Mouse (Mus musculus) splenic B cell, adult 2 months (primary cell): ENCODE measurements around the gene Pxt1.

Source experiments
- DNase-seq: peaks from one replicate; pipeline ENCODE4 v3.0.0-alpha.2; 2011; ENCODE audit warnings: low read depth, low spot score
- H3K27me3 ChIP-seq: 2 replicates; pipeline ENCODE4 v1.6.1; 2012; ENCODE audit warnings: mild to moderate bottlenecking, low read length, moderate library complexity, mixed read lengths; ENCODE audit not compliant: control insufficient read depth, poor library complexity, insufficient read depth, severe bottlenecking
- H3K36me3 ChIP-seq: 2 replicates; pipeline ENCODE4 v1.6.1; 2012; ENCODE audit warnings: mild to moderate bottlenecking, low read length, moderate library complexity, mixed read lengths; ENCODE audit not compliant: control insufficient read depth, poor library complexity, insufficient read depth, severe bottlenecking

Pxt1 gene

GRCm38 (mm10) chr17:28913200-28913599 lies 30.4 kb downstream of the Pxt1 start:
- DNase-seq = no peak

DNA sequence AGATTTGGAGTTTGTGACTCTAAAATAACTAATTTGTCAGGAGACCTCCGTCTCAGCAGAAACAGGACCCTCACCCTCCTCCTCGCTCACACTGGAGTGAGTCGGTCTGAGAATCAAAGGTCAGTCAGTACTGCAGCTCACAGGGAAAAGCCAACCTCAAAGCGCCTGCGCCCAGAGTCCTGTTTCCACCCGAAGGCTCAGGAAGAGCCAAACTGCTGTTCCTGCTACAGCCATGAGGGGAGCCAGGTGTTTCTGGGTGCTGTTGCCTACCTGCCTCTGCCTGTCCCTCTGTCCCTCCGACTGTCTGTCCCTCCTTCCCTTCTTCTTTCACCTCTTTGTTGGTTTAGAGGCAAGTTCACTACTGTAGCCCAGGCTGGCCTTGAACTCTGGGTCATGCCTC lies 33.5 kb downstream of the Pxt1 start:
- no peak for DNase-seq
- no peaks in the 10 kb centered on the region for H3K36me3 ChIP-seq

More at GRCm38 (mm10) chr17:28913200-28913599, 30.4 kb downstream of the Pxt1 start:
- no peaks in the 10 kb centered on the region for H3K27me3 ChIP-seq
- H3K36me3 ChIP-seq = no peaks in the 10 kb centered on the region

DNA sequence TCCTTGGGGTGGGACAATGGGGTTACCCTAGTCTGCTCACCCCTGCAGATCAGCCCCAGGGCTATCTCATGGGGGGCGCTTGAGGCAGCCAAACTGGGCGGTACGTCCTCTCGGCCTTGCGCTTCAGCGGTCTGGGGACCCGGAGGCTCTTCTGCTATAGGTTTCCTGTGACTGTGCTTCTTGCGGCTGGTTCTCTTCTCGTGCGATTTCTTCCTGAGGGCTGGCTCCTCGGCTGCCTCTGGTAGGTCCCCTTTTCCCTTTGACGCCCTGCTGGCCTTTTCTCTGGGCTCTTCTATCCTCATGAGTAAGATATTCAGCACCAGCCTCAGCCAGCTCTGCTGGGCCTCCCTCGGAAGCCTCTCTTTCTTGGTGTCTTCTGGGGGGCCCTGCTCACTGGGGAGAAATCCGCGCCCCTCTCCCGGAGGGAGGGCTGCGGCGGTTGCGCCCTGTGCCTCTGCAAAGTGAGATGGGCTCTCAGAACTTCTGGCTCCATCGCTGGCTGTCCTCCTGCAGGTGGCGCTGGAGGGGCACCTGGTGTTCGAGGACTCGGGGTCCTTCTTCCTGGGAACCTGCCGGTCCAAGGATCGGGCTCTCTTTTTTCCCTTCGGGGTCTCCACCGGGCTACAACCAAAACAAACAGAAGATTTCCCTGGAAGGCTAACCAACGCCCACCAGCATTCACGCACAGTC lies 34.2 kb downstream of the Pxt1 start:
- Histone ChIP-seq H3K36me3 (no peaks in the 10 kb centered on the region), H3K27me3 (no peaks in the 10 kb centered on the region)
- DNase-seq = peak; percentile 55

More for the DNA sequence above, 33.5 kb downstream of the Pxt1 start:
- H3K27me3 ChIP-seq = no peaks in the 10 kb centered on the region

DNA sequence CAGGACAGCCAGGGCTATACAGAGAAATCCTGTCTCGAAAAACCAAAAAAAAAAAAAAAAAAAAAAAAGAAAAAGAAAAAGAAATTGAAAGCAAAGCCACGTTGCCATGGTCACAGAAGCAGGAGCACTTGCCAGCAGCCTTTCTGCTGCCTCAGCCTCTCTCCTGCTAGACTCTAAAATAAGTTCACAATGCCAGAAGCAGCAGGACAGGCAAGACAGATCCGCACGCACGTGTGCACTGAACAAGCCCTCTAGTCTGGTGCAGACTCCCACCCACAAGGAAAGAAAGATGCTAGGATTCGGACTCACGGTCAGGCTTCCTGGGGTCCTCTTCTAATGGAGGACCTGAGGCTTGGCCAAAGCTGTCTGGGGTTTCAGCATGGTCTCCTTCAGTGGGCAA lies 35.7 kb downstream of the Pxt1 start:
- no peaks in the 10 kb centered on the region for H3K36me3 ChIP-seq
- no peaks in the 10 kb centered on the region for H3K27me3 ChIP-seq
- DNase-seq = no peak

DNA sequence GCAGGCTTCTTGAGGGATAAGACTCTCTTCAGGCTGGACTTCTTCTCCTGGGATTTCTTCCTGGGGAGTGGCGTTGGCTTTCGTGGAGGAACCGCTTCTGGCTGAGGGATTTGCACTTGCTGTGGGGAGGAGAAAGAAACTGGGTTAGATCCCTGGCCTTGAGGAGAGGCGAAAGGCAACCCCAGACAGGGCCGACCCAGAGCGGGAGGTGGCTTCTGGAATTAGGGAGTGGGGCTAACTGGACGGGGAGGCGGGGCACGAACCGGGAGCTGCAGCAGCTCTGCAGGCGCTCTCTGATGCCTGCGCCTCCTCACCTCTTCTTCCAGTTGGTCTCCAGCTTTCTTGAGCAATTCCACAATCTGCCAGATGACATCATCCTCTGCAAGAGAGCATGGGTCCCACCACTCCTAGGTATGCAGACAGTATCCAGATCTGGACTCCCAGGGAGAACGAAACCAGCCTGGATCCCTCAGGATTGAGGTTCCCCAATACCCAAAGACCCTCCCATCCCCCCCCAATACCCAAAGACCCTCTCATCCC lies 38.2 kb downstream of the Pxt1 start:
- no peak for DNase-seq
- Histone ChIP-seq H3K27me3 (no peaks in the 10 kb centered on the region), H3K36me3 (no peaks in the 10 kb centered on the region)

DNA sequence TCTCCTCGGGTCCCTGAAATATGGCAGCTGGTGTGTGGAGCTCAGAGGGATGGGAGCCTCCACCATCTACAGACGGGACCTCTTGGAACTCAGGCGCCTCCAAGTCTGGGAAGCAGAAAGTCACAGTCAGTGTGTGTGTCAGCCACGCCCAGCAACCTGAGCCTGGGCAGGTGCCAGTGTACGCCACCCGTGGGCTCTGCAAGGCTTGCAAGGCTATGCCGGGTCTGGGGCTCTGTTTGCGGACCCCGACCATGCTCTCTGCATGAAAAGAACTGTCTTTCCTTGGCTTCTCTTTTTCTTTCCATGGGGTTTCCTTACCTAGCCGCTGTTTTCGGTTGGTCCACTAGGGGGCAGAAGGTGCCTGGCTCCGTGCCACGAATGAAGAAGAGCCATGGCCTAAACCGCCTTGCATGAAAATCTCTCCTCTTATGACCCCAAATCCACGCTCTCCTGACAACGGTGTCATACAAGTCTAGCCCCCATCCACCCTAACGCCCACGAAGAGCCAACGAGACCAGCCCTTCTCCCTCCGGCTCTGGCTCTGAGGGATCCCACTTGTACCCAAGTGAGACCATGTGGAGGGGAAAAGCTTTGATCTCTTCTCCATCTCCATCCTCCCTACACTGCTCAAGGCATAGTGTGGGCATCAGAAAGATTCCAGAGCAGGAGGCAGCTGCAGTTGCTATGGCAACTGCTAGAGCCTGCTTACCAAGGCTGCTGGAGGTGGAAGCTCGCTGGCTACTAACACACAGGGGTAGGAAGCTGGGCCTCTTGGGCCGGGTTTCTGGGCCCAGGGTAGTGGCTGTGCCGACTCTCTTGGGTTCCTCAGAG lies 38.9 kb downstream of the Pxt1 start:
- DNase-seq = peak; percentile 78
- no peaks in the 10 kb centered on the region for H3K36me3 ChIP-seq
- H3K27me3 ChIP-seq = no peaks in the 10 kb centered on the region

DNA sequence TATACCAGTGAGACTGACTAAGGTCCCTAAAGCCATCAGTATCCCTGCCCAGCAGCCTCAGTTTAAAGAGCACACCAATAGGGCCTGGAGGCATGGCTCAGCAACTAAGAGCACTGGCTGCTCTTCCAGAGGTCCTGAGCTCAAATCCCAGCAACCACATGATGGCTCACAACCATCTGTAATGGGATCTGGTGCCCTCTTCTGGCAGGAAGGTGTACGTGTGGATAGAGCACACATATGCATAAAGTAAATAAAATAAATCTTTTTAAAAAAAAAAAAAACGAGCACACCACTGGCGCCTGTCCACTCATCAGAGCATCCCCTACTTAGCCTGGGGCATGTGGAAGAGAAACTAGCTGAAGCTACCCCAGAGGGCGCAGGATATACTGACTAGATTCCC lies 42.1 kb downstream of the Pxt1 start:
- DNase-seq = peak; percentile 34

GRCm38 (mm10) chr17:28899427-28899826 lies 44.2 kb downstream of the Pxt1 start:
- H3K36me3 ChIP-seq = no peaks in the 10 kb centered on the region

More for the DNA sequence above, 42.1 kb downstream of the Pxt1 start:
- H3K27me3 ChIP-seq = no peaks in the 10 kb centered on the region
- no peaks in the 10 kb centered on the region for H3K36me3 ChIP-seq

GRCm38 (mm10) chr17:28898249-28898648 lies 45.4 kb downstream of the Pxt1 start:
- Histone ChIP-seq H3K27me3 (no peaks in the 10 kb centered on the region), H3K36me3 (no peaks in the 10 kb centered on the region)
- no peak for DNase-seq

More at GRCm38 (mm10) chr17:28899427-28899826, 44.2 kb downstream of the Pxt1 start:
- DNase-seq = no peak
- H3K27me3 ChIP-seq = no peaks in the 10 kb centered on the region

- Histone ChIP-seq H3K27me3 (no peaks in the 10 kb centered on the region), H3K36me3 (no peaks in the 10 kb centered on the region)
- no peak for DNase-seq
Measured at GRCm38 (mm10) chr17:28897817-28898216, 45.8 kb downstream of the Pxt1 start.

- Histone ChIP-seq H3K36me3 (no peaks in the 10 kb centered on the region), H3K27me3 (no peaks in the 10 kb centered on the region)
- no peak for DNase-seq
Measured at GRCm38 (mm10) chr17:28896095-28896780, 47.4 kb downstream of the Pxt1 start.

GRCm38 (mm10) chr17:28895217-28895875 lies 48.3 kb downstream of the Pxt1 start:
- no peaks in the 10 kb centered on the region for H3K36me3 ChIP-seq
- no peak for DNase-seq
- H3K27me3 ChIP-seq = no peaks in the 10 kb centered on the region

DNA sequence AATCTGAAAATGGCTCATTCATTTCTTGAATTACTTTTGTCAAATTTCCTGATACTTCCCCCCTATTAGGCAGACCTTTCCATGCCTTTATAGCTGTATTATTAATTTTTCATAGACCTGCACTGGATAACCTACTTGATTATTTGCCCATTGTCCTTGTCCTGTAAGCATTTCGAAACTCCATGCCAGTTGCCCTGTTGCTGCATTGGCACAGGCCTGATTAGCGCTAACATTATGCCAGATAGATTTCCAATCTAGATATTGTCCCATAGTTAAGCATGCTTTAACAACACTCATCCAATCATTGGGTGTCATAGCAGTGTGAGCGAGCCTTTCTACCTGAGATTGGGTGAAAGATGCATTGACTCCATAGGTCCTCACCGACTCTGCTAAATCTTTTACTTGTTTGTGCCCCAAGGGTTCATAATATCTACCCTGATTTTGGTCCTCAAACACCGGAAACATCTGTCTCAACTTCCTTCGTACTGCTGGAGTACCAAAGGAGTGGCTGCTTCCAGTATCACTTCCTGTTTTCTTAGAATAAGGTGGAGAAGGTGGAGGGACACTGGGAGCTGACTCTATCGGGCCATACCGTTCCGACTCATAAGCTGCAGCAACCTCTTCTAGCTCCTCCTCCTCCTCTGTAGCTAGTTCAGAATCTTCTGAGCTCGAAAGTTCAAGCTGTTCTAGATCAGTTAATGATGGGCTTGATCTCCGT lies 49.4 kb downstream of the Pxt1 start:
- no peaks in the 10 kb centered on the region for H3K36me3 ChIP-seq
- H3K27me3 ChIP-seq = no peaks in the 10 kb centered on the region
- DNase-seq = peak; percentile 64

DNA sequence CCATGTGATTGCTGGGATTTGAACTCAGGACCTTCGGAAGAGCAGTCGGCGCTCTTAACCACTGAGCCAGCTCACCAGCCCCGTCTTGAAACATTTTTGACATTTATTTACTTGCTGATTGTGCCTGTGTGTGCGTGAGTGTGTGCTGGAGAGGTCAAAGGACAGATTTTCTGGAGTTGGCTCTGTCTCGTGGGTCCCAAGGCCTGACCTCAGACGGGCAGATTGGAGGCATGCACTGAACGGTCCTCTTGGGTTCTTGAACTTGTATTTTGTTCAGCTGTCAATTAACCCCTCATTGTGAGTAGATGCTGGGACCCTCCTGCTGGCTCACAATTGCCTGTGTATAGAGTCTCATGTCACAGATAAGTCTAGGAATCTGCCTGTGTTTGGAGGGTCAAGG lies 57.4 kb downstream of the Pxt1 start:
- Histone ChIP-seq H3K27me3 (no peaks in the 10 kb centered on the region), H3K36me3 (no peaks in the 10 kb centered on the region)
- DNase-seq = no peak
